Mouse (Mus musculus) layer of hippocampus, adult 2 months (tissue): ENCODE measurements around the gene Ccdc171. TPM values are rescaled to one million over a fixed set of nuclear protein-coding genes. Genes with fewer than 3 reads are reported as not detected.
"Not testable (repeated sequence)": the region's sequence is repeated elsewhere in the genome, so short reads cannot be mapped to it uniquely, and the experiment has no call there.

Experiments used
- DNase-seq, 2 experiments: peaks; one replicate each; pipeline ENCODE4 v3.0.0; 2022; ENCODE audit warnings: low spot score in 2 of 2
- H3K27ac ChIP-seq: fragments of 200-600 bp; 2 replicates; pipeline ENCODE4 v1.8.1; 2022
- H3K4me3 ChIP-seq: fragments of 200-600 bp; 2 replicates; pipeline ENCODE4 v1.8.1; 2022; ENCODE audit warnings: mild to moderate bottlenecking
- CTCF ChIP-seq: fragments of 200-600 bp; conservative IDR thresholded peaks from 2 replicates; pipeline ENCODE4 v1.8.1; 2022; ENCODE audit warnings: antibody characterized with exemption, mild to moderate bottlenecking, moderate library complexity
- total RNA-seq, 2 experiments: library from RNA; stranded (reverse); gene quantifications; 2 replicates each; pipeline ENCODE4 v1.2.3; 2021

Gene Ccdc171
- total RNA-seq, 2 experiments from 2014 or later = 4.1 to 5.1 TPM

DNA sequence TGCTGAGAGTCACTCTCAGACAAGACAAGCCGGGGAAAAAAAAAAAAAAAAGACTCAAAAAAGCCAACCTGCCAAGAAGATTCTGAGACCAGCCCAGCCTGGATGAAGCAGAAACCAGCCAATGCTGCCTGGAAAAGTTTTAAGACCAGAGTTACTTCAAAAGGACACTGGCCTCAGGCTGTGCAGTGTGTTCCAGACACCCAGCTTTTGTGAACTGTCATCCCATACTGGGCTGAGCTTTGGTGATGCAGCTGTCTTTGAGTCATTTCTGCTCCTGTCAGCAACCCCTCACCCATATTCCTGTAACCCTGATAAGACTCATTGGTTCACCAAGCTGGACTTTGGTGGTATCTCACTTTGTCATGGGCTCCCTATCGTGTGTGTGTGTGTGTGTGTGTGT lies 12.7 kb upstream of the Ccdc171 start:
- no peak overlapping the region for H3K4me3 ChIP-seq
- DNase-seq = no peak
- no peak overlapping the region for H3K27ac ChIP-seq
- TF ChIP-seq CTCF = no peak

DNA sequence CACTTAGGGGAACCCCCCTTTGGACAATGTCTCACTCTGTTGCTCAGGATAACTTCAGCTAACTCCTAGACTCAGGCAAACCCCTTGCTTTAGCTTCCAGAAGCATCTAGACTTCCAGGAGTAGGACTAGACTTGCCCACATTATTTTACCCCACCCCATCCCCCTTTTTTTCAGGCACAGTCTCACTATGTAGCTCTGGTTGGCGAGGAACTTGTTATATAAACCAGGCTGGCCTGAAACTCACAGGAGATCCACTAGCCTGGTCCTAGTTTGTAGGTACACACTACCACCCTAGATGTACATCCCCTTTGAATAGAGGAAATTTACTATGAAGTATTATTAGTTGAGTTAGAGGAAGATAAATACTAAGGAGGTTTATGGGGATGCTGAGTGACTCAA lies 11.2 kb upstream of the Ccdc171 start:
- no peak for DNase-seq
- no peak overlapping the region for H3K4me3 ChIP-seq
- TF ChIP-seq CTCF = no peak

GRCm38 (mm10) chr4:83514976-83515669 lies 10.2 kb upstream of the Ccdc171 start:
- peak in 1 of 2 experiments; percentile 28 for DNase-seq

More for the DNA sequence above, 11.2 kb upstream of the Ccdc171 start:
- no peak overlapping the region for H3K27ac ChIP-seq

DNA sequence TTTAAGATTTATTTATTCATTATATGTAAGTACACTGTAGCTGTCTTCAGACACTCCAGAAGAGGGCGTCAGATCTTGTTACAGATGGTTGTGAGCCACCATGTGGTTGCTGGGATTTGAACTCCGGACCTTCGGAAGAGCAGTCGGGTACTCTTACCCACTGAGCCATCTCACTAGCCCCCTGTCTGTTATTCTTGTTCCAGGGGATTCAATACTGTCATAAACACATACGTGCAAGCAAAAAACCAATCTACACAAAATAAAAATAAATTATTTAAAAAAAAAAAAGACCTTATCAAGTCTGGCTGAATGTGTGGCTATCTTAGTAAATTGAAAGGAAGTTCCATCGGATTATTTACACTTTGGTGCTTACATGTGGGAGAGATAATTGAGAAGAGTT lies 9.2 kb upstream of the Ccdc171 start:
- DNase-seq, H3K27ac ChIP-seq, H3K4me3 ChIP-seq: not testable (repeated sequence)

More at GRCm38 (mm10) chr4:83514976-83515669, 10.2 kb upstream of the Ccdc171 start:
- Histone ChIP-seq H3K27ac (no peak overlapping the region), H3K4me3 (no peak overlapping the region)
- peak; percentile 68 for TF ChIP-seq CTCF

GRCm38 (mm10) chr4:83519148-83519547 lies 6.2 kb upstream of the Ccdc171 start:
- no peak overlapping the region for H3K4me3 ChIP-seq
- no peak overlapping the region for H3K27ac ChIP-seq
- no peak for DNase-seq
- no peak for TF ChIP-seq CTCF

GRCm38 (mm10) chr4:83519807-83520206 lies 5.5 kb upstream of the Ccdc171 start:
- no peak for TF ChIP-seq CTCF

DNA sequence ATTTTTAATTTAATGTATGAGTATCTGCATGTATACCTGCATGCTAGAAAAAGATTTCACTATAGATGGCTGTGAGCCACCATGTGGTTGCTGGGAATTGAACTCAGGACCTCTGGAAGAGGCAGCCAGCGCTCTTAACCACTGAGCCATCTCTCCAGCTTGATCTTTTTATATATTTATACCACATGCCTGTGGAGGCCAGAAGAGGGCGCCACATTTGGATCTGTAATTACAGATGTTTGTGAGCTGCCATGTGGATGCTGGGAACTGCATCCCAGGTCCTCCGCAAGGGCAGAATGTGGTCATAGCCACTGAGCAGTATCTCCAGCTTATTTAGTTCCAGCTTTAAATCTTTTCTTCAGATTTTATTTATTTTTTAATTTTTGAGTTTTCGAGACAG lies 5.0 kb upstream of the Ccdc171 start:
- no peak overlapping the region for H3K27ac ChIP-seq
- no peak for DNase-seq
- no peak overlapping the region for H3K4me3 ChIP-seq
- peak; percentile 27; the same call in 1 of the 2 replicates for TF ChIP-seq CTCF

More at GRCm38 (mm10) chr4:83519807-83520206, 5.5 kb upstream of the Ccdc171 start:
- no peak overlapping the region for H3K27ac ChIP-seq
- DNase-seq = no peak
- no peak overlapping the region for H3K4me3 ChIP-seq

GRCm38 (mm10) chr4:83522066-83522465 lies 3.3 kb upstream of the Ccdc171 start:
- no peak for DNase-seq
- Histone ChIP-seq H3K27ac (no peak overlapping the region), H3K4me3 (no peak overlapping the region)
- no peak for TF ChIP-seq CTCF

GRCm38 (mm10) chr4:83524456-83524842 lies 896 bp upstream of the Ccdc171 start:
- TF ChIP-seq CTCF = no peak
- Histone ChIP-seq H3K4me3 (peak overlapping the region; percentile 62), H3K27ac (peak overlapping the region; percentile 98)
- DNase-seq = no peak

GRCm38 (mm10) chr4:83525690-83526055 lies 328 bp downstream of the Ccdc171 start:
- no peak for TF ChIP-seq CTCF
- Histone ChIP-seq H3K4me3 (peak overlapping the region; percentile 62), H3K27ac (peak overlapping the region; percentile 78)
- no peak for DNase-seq

DNA sequence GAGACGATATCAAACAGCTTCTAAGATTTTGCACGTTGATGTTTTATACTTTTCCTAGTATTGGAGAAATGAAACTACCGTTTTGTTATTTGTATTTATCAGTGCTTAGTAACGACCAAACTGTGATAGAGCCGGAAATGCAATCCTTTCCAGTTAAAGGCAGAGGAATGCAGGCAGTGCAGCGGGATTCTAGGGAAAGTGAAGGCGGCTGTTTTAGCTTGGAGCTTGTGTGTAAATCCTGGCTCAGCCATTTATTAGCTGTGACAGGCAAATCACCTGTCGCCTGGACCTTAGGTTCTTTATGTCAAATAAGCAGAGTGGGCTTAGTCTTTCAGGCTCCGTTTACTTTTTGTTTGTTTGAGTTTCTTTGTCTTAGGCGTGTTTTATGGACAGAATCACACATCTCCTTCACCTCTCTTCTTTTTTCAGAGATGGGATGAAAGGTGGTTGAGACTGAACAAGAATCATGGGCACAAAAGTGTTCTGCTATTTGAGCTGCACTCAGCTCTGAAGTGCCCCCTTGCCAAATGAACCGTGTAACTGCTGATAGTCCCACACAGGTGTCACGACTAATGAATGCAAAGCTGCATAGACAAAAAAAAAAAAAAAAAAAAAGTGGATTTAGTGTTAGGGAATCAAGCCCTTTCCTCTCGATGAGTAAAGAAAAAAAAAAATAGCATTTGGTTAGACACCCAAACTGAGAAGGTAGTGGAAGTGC lies 1.1 kb downstream of the Ccdc171 start:
- no peak for DNase-seq
- Histone ChIP-seq H3K27ac (no peak overlapping the region), H3K4me3 (peak overlapping the region; percentile 62)
- no peak for TF ChIP-seq CTCF

DNA sequence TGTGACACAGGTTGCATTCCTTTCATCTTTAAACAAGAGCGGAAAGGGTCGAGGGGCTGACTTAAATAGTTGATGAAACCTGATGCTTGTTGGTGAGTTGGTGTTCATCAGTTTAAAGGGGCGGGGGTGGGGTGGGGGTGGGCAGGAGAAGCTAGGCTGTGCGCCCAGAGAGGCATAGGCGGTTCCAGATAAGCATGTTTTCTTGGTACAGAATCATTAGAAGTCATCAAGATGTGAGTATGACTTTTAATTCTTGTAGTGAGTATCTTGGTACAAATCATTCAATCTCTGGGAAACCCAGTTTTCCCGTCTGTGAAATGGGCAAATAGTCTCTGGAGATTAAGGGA lies 1.6 kb downstream of the Ccdc171 start:
- no peak for TF ChIP-seq CTCF
- Histone ChIP-seq H3K27ac (no peak overlapping the region), H3K4me3 (no peak overlapping the region)
- DNase-seq = no peak

GRCm38 (mm10) chr4:83527921-83528320 lies 2.6 kb downstream of the Ccdc171 start:
- no peak for DNase-seq

GRCm38 (mm10) chr4:83530060-83530459 lies 4.7 kb downstream of the Ccdc171 start:
- H3K4me3 ChIP-seq, H3K27ac ChIP-seq, DNase-seq: not testable (repeated sequence)
- peak; percentile 44 for TF ChIP-seq CTCF

More at GRCm38 (mm10) chr4:83527921-83528320, 2.6 kb downstream of the Ccdc171 start:
- Histone ChIP-seq H3K4me3 (no peak overlapping the region), H3K27ac (no peak overlapping the region)
- peak; percentile 71 for TF ChIP-seq CTCF
